Mouse (Mus musculus) gastrocnemius, adult 2 months (tissue): ENCODE data around the gene Paqr7. TPM values are rescaled to one million over a fixed set of nuclear protein-coding genes. Genes with fewer than 3 reads are reported as not detected.

Source experiments
- DNase-seq: peaks from one replicate; pipeline ENCODE4 v3.0.0; 2022
- H3K27ac ChIP-seq: fragments of 200-600 bp; 2 replicates; pipeline ENCODE4 v1.8.1; 2022; ENCODE audit warnings: mild to moderate bottlenecking
- H3K4me3 ChIP-seq: fragments of 200-600 bp; 2 replicates; pipeline ENCODE4 v1.8.1; 2022; ENCODE audit warnings: mild to moderate bottlenecking, moderate library complexity
- CTCF ChIP-seq: fragments of 200-600 bp; IDR thresholded peaks from 2 replicates; pipeline ENCODE4 v1.8.1; 2022; ENCODE audit warnings: antibody characterized with exemption, mild to moderate bottlenecking, moderate library complexity
- intact Hi-C: fragments of 180-260 bp; cut with DNase I; formaldehyde crosslinking; loops from one replicate; pipeline ENCODE4 v1.15.1; 2025
- total RNA-seq, 2 experiments: library from RNA; stranded (reverse); gene quantifications; 2 replicates each; pipeline ENCODE4 v1.2.3; 2021

Gene Paqr7
- total RNA-seq, 2 experiments from 2014 or later = 1.7 to 2.3 TPM

- peak; percentile 85 for DNase-seq
- TF ChIP-seq CTCF = no peak
- peak overlapping the region; percentile 86 for H3K4me3 ChIP-seq
- H3K27ac ChIP-seq = peak overlapping the region; percentile 96
- intact Hi-C loops = no loop called here
Measured at GRCm38 (mm10) chr4:134534124-134534886, 37.8 kb downstream of the Paqr7 start.

- no peak for TF ChIP-seq CTCF
- peak; percentile 99 for DNase-seq
- Histone ChIP-seq H3K4me3 (peak within 1 kb of the TSS; percentile 86), H3K27ac (peak within 1 kb of the TSS; percentile 96)
- intact Hi-C loops = no loop called here
Measured at GRCm38 (mm10) chr4:134534932-134535786, 38.7 kb downstream of the Paqr7 start, which contains the start of gene Mtfr1l. Gene Mtfr1l (minus strand): TSS chr4:134535387.

- H3K4me3 ChIP-seq = peak overlapping the region; percentile 86
- intact Hi-C loops = no loop called here
- TF ChIP-seq CTCF = no peak
- peak overlapping the region; percentile 96 for H3K27ac ChIP-seq
- no peak for DNase-seq
Measured at GRCm38 (mm10) chr4:134535787-134536151, 39.3 kb downstream of the Paqr7 start.

- TF ChIP-seq CTCF = no peak
- DNase-seq = no peak
- no peak overlapping the region for H3K4me3 ChIP-seq
- intact Hi-C loops = no loop called here
- no peak overlapping the region for H3K27ac ChIP-seq
Measured at GRCm38 (mm10) chr4:134538997-134539580, 42.6 kb downstream of the Paqr7 start.

- no peak overlapping the region for H3K27ac ChIP-seq
- TF ChIP-seq CTCF = no peak
- intact Hi-C loops = loop anchor here (1.0 to 5.0 kb wide), 4 partner anchors 45 to 340 kb away; no protein-coding TSS in a partner anchor
- H3K4me3 ChIP-seq = no peak overlapping the region
- peak; percentile 19 for DNase-seq
Measured at GRCm38 (mm10) chr4:134542726-134543125, 46.2 kb downstream of the Paqr7 start.

GRCm38 (mm10) chr4:134543261-134543660, 46.8 kb downstream of the Paqr7 start:
- intact Hi-C loops = loop anchor here (1.0 to 5.0 kb wide), 4 partner anchors 44 to 340 kb away; no protein-coding TSS in a partner anchor
- peak; percentile 92 for DNase-seq
- Histone ChIP-seq H3K4me3 (no peak overlapping the region), H3K27ac (no peak overlapping the region)
- TF ChIP-seq CTCF = no peak; the same call in 1 of the 2 replicates

- H3K4me3 ChIP-seq = no peak overlapping the region
- peak overlapping the region; percentile 35; the same call in 1 of the 2 replicates for H3K27ac ChIP-seq
- intact Hi-C loops = no loop called here
- TF ChIP-seq CTCF = no peak
- peak; percentile 37 for DNase-seq
Measured at GRCm38 (mm10) chr4:134546814-134547705, 50.6 kb downstream of the Paqr7 start.

- H3K27ac ChIP-seq = peak overlapping the region; percentile 44
- H3K4me3 ChIP-seq = no peak overlapping the region
- DNase-seq = peak; percentile 64
- no peak for TF ChIP-seq CTCF
- intact Hi-C loops = no loop called here
Measured at GRCm38 (mm10) chr4:134548169-134548938, 51.9 kb downstream of the Paqr7 start.

GRCm38 (mm10) chr4:134549899-134550298, 53.4 kb downstream of the Paqr7 start:
- DNase-seq = no peak
- no peak overlapping the region for H3K27ac ChIP-seq
- no peak overlapping the region for H3K4me3 ChIP-seq
- peak; percentile 34; the same call in 1 of the 2 replicates for TF ChIP-seq CTCF
- intact Hi-C loops = no loop called here

GRCm38 (mm10) chr4:134551494-134552316, 55.2 kb downstream of the Paqr7 start, which contains the start of gene Selenon:
Gene Selenon (minus strand): TSS chr4:134552166.
- DNase-seq = peak; percentile 87
- Histone ChIP-seq H3K4me3 (peak within 1 kb of the TSS; percentile 81), H3K27ac (peak within 1 kb of the TSS; percentile 82)
- intact Hi-C loops = no loop called here
- no peak for TF ChIP-seq CTCF
